9 mouse cellular contexts compared by ENCODE assay signal in genomic region chr13:22039951-22040463, GRCm38 (mm10). TPM values are rescaled to one million over a fixed set of nuclear protein-coding genes. Genes with fewer than 3 reads are reported as not detected.
DNase-seq lines count a peak whose midpoint lies in the region; ATAC-seq and TF ChIP-seq lines count a peak whose summit lies in the region.
"Had no signal": no experiment of that assay in that cellular context is flagged by ENCODE, and none has a peak within 500 bp of the region (broad histone marks: within the 10 kb centered on the region; RNA-seq: fewer than 3 reads in every experiment).

No protein-coding gene starts in this region.

- H3K79me2 ChIP-seq in liver, adult 2 months (ENCODE audit: control insufficient read depth, insufficient read depth, low read length): no peaks in the 10 kb centered on the region

- no peak for TF ChIP-seq POLR2A in liver, adult 2 months (IDR thresholded peaks at IDR 0.05; ENCODE audit: extremely low read depth, insufficient read depth, low read length)

- H3K27me3 ChIP-seq in liver, adult 2 months (ENCODE audit: control insufficient read depth, insufficient read depth, low read length): no peaks in the 10 kb centered on the region
- H3K27me3 ChIP-seq in embryonic facial prominence, embryonic 13.5 days: no peaks in the 10 kb centered on the region
- H3K27me3 ChIP-seq in intestine, postnatal 0 days (replicated peaks; ENCODE audit: control insufficient read depth, insufficient read depth, low read length): no peaks in the 10 kb centered on the region

- no peak overlapping the region for H3K27ac ChIP-seq in liver, adult 2 months (replicated peaks; ENCODE audit: insufficient read depth, low read depth, low read length)
- peak overlapping the region; percentile 96 for H3K27ac ChIP-seq in embryonic facial prominence, embryonic 13.5 days
- H3K27ac ChIP-seq in intestine, postnatal 0 days (ENCODE audit: low read depth, low read length): peak overlapping the region; percentile 57; the same call in 1 of the 2 replicates

- H3K36me3 ChIP-seq in liver, adult 2 months (ENCODE audit: control insufficient read depth, insufficient read depth, low read length): no peaks in the 10 kb centered on the region
- no peaks in the 10 kb centered on the region for H3K36me3 ChIP-seq in embryonic facial prominence, embryonic 13.5 days
- H3K36me3 ChIP-seq in intestine, postnatal 0 days (ENCODE audit: control insufficient read depth, insufficient read depth): no peaks in the 10 kb centered on the region

- no peak for ATAC-seq in embryonic facial prominence, embryonic 13.5 days (ENCODE audit: insufficient number of reproducible peaks, insufficient read depth, low FRiP score, low TSS enrichment, low read depth)
- no peak for ATAC-seq in intestine, postnatal 0 days

- no peaks in the 10 kb centered on the region for H3K9me3 ChIP-seq in embryonic facial prominence, embryonic 13.5 days
- no peaks in the 10 kb centered on the region for H3K9me3 ChIP-seq in intestine, postnatal 0 days (ENCODE audit: control insufficient read depth)

- no peak overlapping the region for H3K9ac ChIP-seq in liver, adult 2 months (ENCODE audit: low read depth, low read length)
- H3K9ac ChIP-seq in embryonic facial prominence, embryonic 13.5 days: peak overlapping the region; percentile 80
- H3K9ac ChIP-seq in intestine, postnatal 0 days (ENCODE audit: low read depth, low read length): no peak overlapping the region

- H3K4me3 ChIP-seq in liver, adult 2 months (ENCODE audit: insufficient read depth, low read depth, low read length): no peak overlapping the region
- peak overlapping the region; percentile 50 for H3K4me3 ChIP-seq in embryonic facial prominence, embryonic 13.5 days
- H3K4me3 ChIP-seq in intestine, postnatal 0 days (ENCODE audit: low read depth, low read length): peak overlapping the region; percentile 39

- H3K4me1 ChIP-seq in liver, adult 2 months (ENCODE audit: control insufficient read depth, insufficient read depth, low read length): peaks cover 15% of the 10 kb centered on the region
- H3K4me1 ChIP-seq in embryonic facial prominence, embryonic 13.5 days: peaks cover 22% of the 10 kb centered on the region
- H3K4me1 ChIP-seq in intestine, postnatal 0 days (replicated peaks; ENCODE audit: control insufficient read depth, insufficient read depth, low read length): 0 out of 2 replicates have a peak, but pooled peaks cover 5% of the 10 kb centered on the region

- WGBS in liver, adult 2 months: 12% methylated on average over 2 of the region's 2 CpGs
- WGBS in embryonic facial prominence, embryonic 13.5 days: 9% methylated on average over 2 of the region's 2 CpGs
- 2% methylated on average over 2 of the region's 2 CpGs for WGBS in intestine, postnatal 0 days

- peak overlapping the region; percentile 81 for H3K4me2 ChIP-seq in embryonic facial prominence, embryonic 13.5 days
- H3K4me2 ChIP-seq in intestine, postnatal 0 days (replicated peaks; ENCODE audit: low read depth): peak overlapping the region; percentile 70

- DNase-seq in liver, adult 2 months (ENCODE audit: extremely low read depth, low read depth, low spot score): peak; percentile 25
- DNase-seq in liver (no peak), adipocyte (ENCODE audit: low spot score) (no peak)
- DNase-seq in naive thymus-derived CD4-positive, alpha-beta T cell, adult 2 months (ENCODE audit: low read depth): peak; percentile 9
- DNase-seq in cerebellum, adult 9-10 months: no peak
- no peak for DNase-seq in lung, postnatal 25 days (ENCODE audit: low spot score)
- DNase-seq: thymus, adult 2 months had no signal

- TF ChIP-seq CTCF in liver, adult 2 months (IDR thresholded peaks at IDR 0.05; ENCODE audit: low read depth, low read length): no peak
- TF ChIP-seq CTCF in intestine, postnatal 0 days (IDR thresholded peaks at IDR 0.05; ENCODE audit: low read depth): no peak

RNA-seq across cellular contexts. Expression of gene Hist1h4i, which starts 1.2 kb away (rescaled TPM):
- total RNA-seq in liver, adult 2 months (2014; rRNA removed): 6.8 and 9.2 TPM in 2 replicates
- 5.2 and 12.3 TPM in 2 replicates for polyA plus RNA-seq in liver, adult 2 months (2012; rRNA removed)
- 26.0 and 31.3 TPM in 2 replicates for polyA plus RNA-seq in embryonic facial prominence, embryonic 13.5 days (2015; fragmentation: Nextera tagmentation; extraction: Ambion mirVana)
- polyA plus RNA-seq in intestine, postnatal 0 days (2015; fragmentation: Nextera tagmentation; extraction: Ambion mirVana): 9.4 and 9.9 TPM in 2 replicates

RNA-seq across cellular contexts. Expression of gene Hist1h2ag, which starts 2.7 kb away (rescaled TPM):
- total RNA-seq in liver, adult 2 months (2014; rRNA removed): 11.1 and 22.4 TPM in 2 replicates
- polyA plus RNA-seq in liver, adult 2 months (2012; rRNA removed): 0.55 TPM in 1 of 2 replicates, not detected in the other
- 78.1 and 82.3 TPM in 2 replicates for polyA plus RNA-seq in embryonic facial prominence, embryonic 13.5 days (2015; fragmentation: Nextera tagmentation; extraction: Ambion mirVana)
- polyA plus RNA-seq in intestine, postnatal 0 days (2015; fragmentation: Nextera tagmentation; extraction: Ambion mirVana): 12.9 and 16.0 TPM in 2 replicates

RNA-seq across cellular contexts. Expression of gene Hist1h2bj, which starts 3.0 kb away (rescaled TPM):
- total RNA-seq in liver, adult 2 months (2014; rRNA removed): 10.7 and 16.8 TPM in 2 replicates
- polyA plus RNA-seq in liver, adult 2 months (2012; rRNA removed): 0.29 TPM in 1 of 2 replicates, not detected in the other
- polyA plus RNA-seq in embryonic facial prominence, embryonic 13.5 days (2015; fragmentation: Nextera tagmentation; extraction: Ambion mirVana): 12.2 and 14.3 TPM in 2 replicates
- 2.3 and 4.1 TPM in 2 replicates for polyA plus RNA-seq in intestine, postnatal 0 days (2015; fragmentation: Nextera tagmentation; extraction: Ambion mirVana)

RNA-seq across cellular contexts. Expression of gene Hist1h2bk, which starts 4.3 kb away (rescaled TPM):
- total RNA-seq in liver, adult 2 months (2014; rRNA removed): 15.6 and 28.1 TPM in 2 replicates
- 0.46 and 0.48 TPM in 2 replicates for polyA plus RNA-seq in liver, adult 2 months (2012; rRNA removed)
- polyA plus RNA-seq in embryonic facial prominence, embryonic 13.5 days (2015; fragmentation: Nextera tagmentation; extraction: Ambion mirVana): 9.5 and 15.3 TPM in 2 replicates
- polyA plus RNA-seq in intestine, postnatal 0 days (2015; fragmentation: Nextera tagmentation; extraction: Ambion mirVana): 0.90 and 1.8 TPM in 2 replicates

RNA-seq across cellular contexts. Expression of gene Hist1h2ah, which starts 4.6 kb away (rescaled TPM):
- total RNA-seq in liver, adult 2 months (2014; rRNA removed): 1.8 and 2.6 TPM in 2 replicates
- polyA plus RNA-seq in liver, adult 2 months (2012; rRNA removed): not detected in 2 replicates
- polyA plus RNA-seq in embryonic facial prominence, embryonic 13.5 days (2015; fragmentation: Nextera tagmentation; extraction: Ambion mirVana): 5.2 and 5.4 TPM in 2 replicates
- polyA plus RNA-seq in intestine, postnatal 0 days (2015; fragmentation: Nextera tagmentation; extraction: Ambion mirVana): 3.4 and 5.3 TPM in 2 replicates

Comparison
In these comparisons a context has a peak if more than half of its experiments do, and no peak if none do; other contexts are left out.
1. DNase-seq: peak in liver, adult 2 months (single experiment) and naive thymus-derived CD4-positive, alpha-beta T cell, adult 2 months (single experiment); none in liver (single experiment), cerebellum, adult 9-10 months (single experiment), lung, postnatal 25 days (single experiment) and adipocyte (single experiment).